Mouse (Mus musculus) megakaryocyte progenitor cell, adult 5-6 weeks (primary cell): ENCODE results near the gene Fam83e. TPM values are rescaled to one million over a fixed set of nuclear protein-coding genes. Genes with fewer than 3 reads are reported as not detected.

Source experiments
- total RNA-seq, 2 experiments: library from RNA; stranded (forward) in 1 of 2; stranded (reverse) in 1 of 2; fragments of 157-497, 149-512 nt in 1 of 2; fragments of 200-1000 nt in 1 of 2; gene quantifications; 2 replicates each; pipeline versions ENCODE4 v1.2.3 to v1.2.4; 2015 to 2017

Gene Fam83e
- total RNA-seq, 2 experiments from 2014 or later = 0.37 to 0.54 TPM

Other genes with a start within 250 kb of the Fam83e start
Only the 30 nearest of the 32 such genes appear.
- 18.6 and 22.4 TPM in 2 replicates for gene Dhdh, start 232.4 kb upstream of the Fam83e start, total RNA-seq (2015)
- gene Dhdh, start 232.4 kb upstream of the Fam83e start, total RNA-seq (2017) = 18.1 and 20.7 TPM in 2 replicates
- gene Nucb1, start 210.8 kb upstream of the Fam83e start, total RNA-seq (2015) = 112 and 114 TPM in 2 replicates
- 387 and 408 TPM in 2 replicates for gene Nucb1, start 210.8 kb upstream of the Fam83e start, total RNA-seq (2017)
- 46.2 and 56.7 TPM in 2 replicates for gene Ppp1r15a, start 194.9 kb upstream of the Fam83e start, total RNA-seq (2015)
- 70.0 and 90.7 TPM in 2 replicates for gene Ppp1r15a, start 194.9 kb upstream of the Fam83e start, total RNA-seq (2017)
- gene Plekha4, start 194.9 kb upstream of the Fam83e start, total RNA-seq (2015) = 0.67 TPM in 1 of 2 replicates, not detected in the other
- 0.04 and 0.34 TPM in 2 replicates for gene Plekha4, start 194.9 kb upstream of the Fam83e start, total RNA-seq (2017)
- gene Hsd17b14, start 166.3 kb upstream of the Fam83e start, total RNA-seq (2015) = 0.22 and 5.5 TPM in 2 replicates
- gene Hsd17b14, start 166.3 kb upstream of the Fam83e start, total RNA-seq (2017) = 1.2 and 8.2 TPM in 2 replicates
- 43.5 and 55.9 TPM in 2 replicates for gene Bcat2, start 151.1 kb upstream of the Fam83e start, total RNA-seq (2015)
- gene Bcat2, start 151.1 kb upstream of the Fam83e start, total RNA-seq (2017) = 37.0 and 44.0 TPM in 2 replicates
- gene Fgf21, start 105.7 kb upstream of the Fam83e start, total RNA-seq (2015) = not detected in 2 replicates
- not detected in 2 replicates for gene Fgf21, start 105.7 kb upstream of the Fam83e start, total RNA-seq (2017)
- not detected in 2 replicates for gene Fut1, start 103.9 kb upstream of the Fam83e start, total RNA-seq (2015)
- not detected in 2 replicates for gene Fut1, start 103.9 kb upstream of the Fam83e start, total RNA-seq (2017)
- gene Izumo1, start 99.4 kb upstream of the Fam83e start, total RNA-seq (2015) = 0.32 TPM in 1 of 2 replicates, not detected in the other
- gene Izumo1, start 99.4 kb upstream of the Fam83e start, total RNA-seq (2017) = 0.24 TPM in 1 of 2 replicates, not detected in the other
- 0.10 TPM in 1 of 2 replicates, not detected in the other for gene Rasip1, start 93.7 kb upstream of the Fam83e start, total RNA-seq (2015)
- 0.08 TPM in 1 of 2 replicates, not detected in the other for gene Rasip1, start 93.7 kb upstream of the Fam83e start, total RNA-seq (2017)
- 0.64 TPM in 1 of 2 replicates, not detected in the other for gene Mamstr, start 81.2 kb upstream of the Fam83e start, total RNA-seq (2015)
- 0.12 TPM in 1 of 2 replicates, not detected in the other for gene Mamstr, start 81.2 kb upstream of the Fam83e start, total RNA-seq (2017)
- gene Fut2, start 54.8 kb upstream of the Fam83e start, total RNA-seq (2015) = not detected in 2 replicates
- gene Fut2, start 54.8 kb upstream of the Fam83e start, total RNA-seq (2017) = not detected in 2 replicates
- not detected in 2 replicates for gene Ntn5, start 37.2 kb upstream of the Fam83e start, total RNA-seq (2015)
- gene Ntn5, start 37.2 kb upstream of the Fam83e start, total RNA-seq (2017) = not detected in 2 replicates
- not detected in 2 replicates for gene Sec1, start 26.8 kb upstream of the Fam83e start, total RNA-seq (2015)
- gene Sec1, start 26.8 kb upstream of the Fam83e start, total RNA-seq (2017) = not detected in 2 replicates
- not detected in 2 replicates for gene Car11, start 21.4 kb upstream of the Fam83e start, total RNA-seq (2015)
- not detected in 2 replicates for gene Car11, start 21.4 kb upstream of the Fam83e start, total RNA-seq (2017)
- gene Dbp, start 16.1 kb upstream of the Fam83e start, total RNA-seq (2015) = 3.6 and 5.6 TPM in 2 replicates
- 6.2 and 7.2 TPM in 2 replicates for gene Dbp, start 16.1 kb upstream of the Fam83e start, total RNA-seq (2017)
- 1,825 and 1,988 TPM in 2 replicates for gene Rpl18, start 5.8 kb upstream of the Fam83e start, total RNA-seq (2015)
- gene Rpl18, start 5.8 kb upstream of the Fam83e start, total RNA-seq (2017) = 1,777 and 2,306 TPM in 2 replicates
- 10.6 and 14.5 TPM in 2 replicates for gene Sphk2, start 3.2 kb upstream of the Fam83e start, total RNA-seq (2015)
- 9.8 and 10.2 TPM in 2 replicates for gene Sphk2, start 3.2 kb upstream of the Fam83e start, total RNA-seq (2017)
- not detected in 2 replicates for gene Spaca4, start 4.6 kb downstream of the Fam83e start, total RNA-seq (2015)
- not detected in 2 replicates for gene Spaca4, start 4.6 kb downstream of the Fam83e start, total RNA-seq (2017)
- 0.07 TPM in 2 replicates for gene Lmtk3, start 62.5 kb downstream of the Fam83e start, total RNA-seq (2015)
- not detected in 2 replicates for gene Lmtk3, start 62.5 kb downstream of the Fam83e start, total RNA-seq (2017)
- gene Sult2b1, start 63.5 kb downstream of the Fam83e start, total RNA-seq (2015) = 1.2 and 1.7 TPM in 2 replicates
- gene Sult2b1, start 63.5 kb downstream of the Fam83e start, total RNA-seq (2017) = 1.9 and 6.4 TPM in 2 replicates
- 17.9 and 26.3 TPM in 2 replicates for gene Cyth2, start 93.4 kb downstream of the Fam83e start, total RNA-seq (2015)
- 32.4 and 34.5 TPM in 2 replicates for gene Cyth2, start 93.4 kb downstream of the Fam83e start, total RNA-seq (2017)
- 0.05 TPM in 2 replicates for gene Kcnj14, start 103.6 kb downstream of the Fam83e start, total RNA-seq (2015)
- gene Kcnj14, start 103.6 kb downstream of the Fam83e start, total RNA-seq (2017) = not detected in 2 replicates
- 22.6 and 25.1 TPM in 2 replicates for gene Grwd1, start 109.7 kb downstream of the Fam83e start, total RNA-seq (2015)
- gene Grwd1, start 109.7 kb downstream of the Fam83e start, total RNA-seq (2017) = 24.2 and 26.9 TPM in 2 replicates
- gene Kdelr1, start 151.6 kb downstream of the Fam83e start, total RNA-seq (2015) = 113 and 145 TPM in 2 replicates
- gene Kdelr1, start 151.6 kb downstream of the Fam83e start, total RNA-seq (2017) = 68.3 and 73.1 TPM in 2 replicates
- not detected in 2 replicates for gene Grin2d, start 157.2 kb downstream of the Fam83e start, total RNA-seq (2015)
- under 0.01 TPM in 1 of 2 replicates, not detected in the other for gene Grin2d, start 157.2 kb downstream of the Fam83e start, total RNA-seq (2017)
- gene Syngr4, start 175.5 kb downstream of the Fam83e start, total RNA-seq (2015) = 1.3 and 1.5 TPM in 2 replicates
- gene Syngr4, start 175.5 kb downstream of the Fam83e start, total RNA-seq (2017) = 2.1 TPM in 1 of 2 replicates, not detected in the other
- 5.3 TPM in 2 replicates for gene Tmem143, start 175.7 kb downstream of the Fam83e start, total RNA-seq (2015)
- gene Tmem143, start 175.7 kb downstream of the Fam83e start, total RNA-seq (2017) = 8.1 and 17.2 TPM in 2 replicates
- 238 and 280 TPM in 2 replicates for gene Emp3, start 200.2 kb downstream of the Fam83e start, total RNA-seq (2015)
- gene Emp3, start 200.2 kb downstream of the Fam83e start, total RNA-seq (2017) = 186 and 203 TPM in 2 replicates
- 0.99 and 2.0 TPM in 2 replicates for gene Ccdc114, start 202.9 kb downstream of the Fam83e start, total RNA-seq (2015)
- 2.6 and 3.3 TPM in 2 replicates for gene Ccdc114, start 202.9 kb downstream of the Fam83e start, total RNA-seq (2017)